Mouse (Mus musculus): ENCODE measurements around the gene Hspa4. TPM values are rescaled to one million over a fixed set of nuclear protein-coding genes. Genes with fewer than 3 reads are reported as not detected.
A peak's percentile ranks its signal among the peaks of the same experiment; 100 is the strongest.
"Not testable (repeated sequence)": the region's sequence is repeated elsewhere in the genome, so short reads cannot be mapped to it uniquely, and the experiment has no call there.

Hspa4 gene
- total RNA-seq (2021): 100 to 1,000 TPM in 1 of 2 experiments, 10 to 100 TPM in 1; 80.2 to 106 TPM
- long read RNA-seq, experiment 1, full-length matches to known transcripts: 71 of 80 reads
- long read RNA-seq, experiment 1, partial matches to known transcripts: 2 of 80 reads
- long read RNA-seq, experiment 1, other reads (novel, unspliced or antisense): 7 of 80 reads
- long read RNA-seq, experiment 2, full-length matches to known transcripts: 59 of 72 reads
- long read RNA-seq, experiment 2, partial matches to known transcripts: 3 of 72 reads
- long read RNA-seq, experiment 2, other reads (novel, unspliced or antisense): 10 of 72 reads

DNA sequence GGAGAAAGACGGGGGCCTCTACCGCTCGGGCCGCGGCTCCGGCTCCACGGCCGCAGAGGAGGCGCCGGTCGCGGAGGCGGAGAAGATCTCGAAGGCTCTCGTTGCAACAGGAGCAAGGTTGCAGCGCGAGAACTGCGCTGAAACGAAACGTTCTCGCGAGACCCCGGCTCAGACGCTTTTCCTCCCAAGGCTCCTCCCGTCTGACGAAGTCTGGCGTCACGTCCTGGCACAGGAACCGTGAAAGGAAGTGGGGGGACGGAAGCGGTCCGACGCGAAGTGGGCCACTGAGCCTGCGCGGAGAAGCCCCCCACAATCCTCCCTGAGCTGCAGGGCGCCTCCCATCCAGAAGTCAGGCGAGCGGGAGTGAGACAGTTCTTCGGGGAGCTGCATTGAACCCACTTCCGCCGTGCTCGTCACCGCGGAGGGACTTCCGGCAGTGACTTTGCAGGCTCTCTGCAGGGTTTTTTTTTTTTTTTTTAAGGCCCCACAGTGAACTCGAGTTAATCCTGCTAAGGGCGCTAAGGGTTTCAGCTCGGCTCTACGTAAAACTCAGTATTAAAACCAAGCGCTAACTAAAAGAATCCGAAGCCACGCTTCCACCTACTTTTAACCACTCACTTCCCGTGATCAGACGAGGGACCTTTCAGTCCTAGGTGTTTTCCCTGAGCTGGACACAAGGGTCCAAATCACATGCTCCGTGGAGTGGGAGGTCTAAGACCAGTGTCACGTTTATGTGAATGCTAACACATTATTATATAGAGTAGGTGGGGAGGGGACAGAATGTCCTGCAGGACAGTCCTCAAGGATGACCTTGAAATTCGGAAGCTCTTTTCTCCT is at the start of gene Hspa4:
Gene Hspa4 (minus strand): TSS at position 128 of the 837 bp plus-strand sequence.
- no peak for TF ChIP-seq CTCF (IDR thresholded peaks at IDR 0.05)
- DNase-seq: peak; percentile 99
- intact Hi-C loops (cut with DNase I): loop anchor here (2.0 kb wide), 1 partner anchor 130 kb away; the partner anchor contains the start of genes Gdf9 and Uqcrq
- H3K27ac ChIP-seq: peak within 1 kb of the TSS; percentile 99
- H3K4me3 ChIP-seq: peak within 1 kb of the TSS; percentile 94

DNA sequence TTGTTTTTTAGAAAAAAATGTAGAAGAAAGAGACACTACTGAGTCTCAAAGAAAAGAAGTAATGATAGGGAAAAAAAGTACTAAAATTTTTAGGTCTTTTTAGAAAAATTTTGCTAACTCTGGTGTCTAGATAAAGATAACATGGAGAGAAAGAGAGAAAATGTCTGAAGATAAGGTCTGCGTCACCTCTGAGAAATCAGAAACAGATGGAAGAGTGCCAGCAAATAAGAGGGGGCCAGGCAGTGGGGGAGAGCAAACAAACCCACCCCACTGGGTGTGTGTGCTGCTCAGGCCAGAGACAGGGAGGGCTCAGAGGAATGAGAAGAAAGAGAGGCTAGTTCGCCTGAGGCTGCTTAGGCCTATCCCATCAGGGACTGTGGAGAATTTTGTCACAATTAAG is 45.5 kb upstream of the Hspa4 start:
- Histone ChIP-seq H3K27ac (no peak overlapping the region), H3K4me3 (no peak overlapping the region)
- no peak for TF ChIP-seq CTCF (IDR thresholded peaks at IDR 0.05)
- intact Hi-C loops (cut with DNase I): loop anchor here (5.0 kb wide), 1 partner anchor 33 kb away; no protein-coding TSS in a partner anchor
- no peak for DNase-seq

DNA sequence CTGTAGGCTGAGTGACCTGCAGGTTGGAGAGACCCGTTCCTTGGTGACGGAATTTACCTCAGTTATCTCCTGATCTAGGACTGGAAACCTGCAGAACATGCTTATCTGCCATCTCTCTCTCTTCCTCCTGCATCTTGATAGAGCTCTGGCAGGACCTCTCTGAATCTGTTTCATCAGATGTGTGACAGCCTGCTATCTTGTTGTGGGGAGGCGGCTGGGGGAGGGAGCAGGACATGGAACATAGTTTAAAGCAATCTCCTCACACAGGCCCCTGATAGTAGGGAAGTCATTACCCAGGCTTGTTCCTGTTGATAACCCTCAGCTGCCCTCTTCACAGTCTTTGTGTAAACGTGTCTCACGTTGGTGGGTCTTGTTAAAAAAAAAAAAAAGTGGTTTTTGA is 45.1 kb upstream of the Hspa4 start:
- intact Hi-C loops (cut with DNase I): loop anchor here (5.0 kb wide), 1 partner anchor 33 kb away; no protein-coding TSS in a partner anchor
- no peak for DNase-seq
- Histone ChIP-seq H3K27ac (no peak overlapping the region), H3K4me3 (no peak overlapping the region)
- no peak for TF ChIP-seq CTCF (IDR thresholded peaks at IDR 0.05)

DNA sequence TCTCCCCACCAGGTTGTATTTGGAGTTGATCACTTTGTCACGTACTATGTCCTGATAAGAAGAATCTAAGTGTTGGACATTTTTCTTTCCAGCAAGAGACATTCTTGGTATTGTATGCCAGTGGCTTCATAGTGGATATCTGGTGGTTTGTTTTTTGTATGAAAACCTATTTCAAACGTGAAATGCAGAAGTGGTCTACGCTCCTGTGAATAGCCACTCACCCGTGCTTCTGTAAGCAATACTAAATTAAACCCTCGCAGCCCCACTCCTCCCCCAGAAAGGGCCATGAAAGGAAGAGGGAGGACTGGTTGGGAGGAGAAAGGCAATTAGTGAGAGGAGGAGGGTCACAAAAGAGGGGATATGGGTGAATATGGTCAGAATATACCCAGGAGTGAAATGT is 42.5 kb upstream of the Hspa4 start:
- intact Hi-C loops (cut with DNase I): no loop called here
- DNase-seq: no peak
- Histone ChIP-seq H3K4me3 (no peak overlapping the region), H3K27ac (no peak overlapping the region)
- no peak for TF ChIP-seq CTCF (IDR thresholded peaks at IDR 0.05)

DNA sequence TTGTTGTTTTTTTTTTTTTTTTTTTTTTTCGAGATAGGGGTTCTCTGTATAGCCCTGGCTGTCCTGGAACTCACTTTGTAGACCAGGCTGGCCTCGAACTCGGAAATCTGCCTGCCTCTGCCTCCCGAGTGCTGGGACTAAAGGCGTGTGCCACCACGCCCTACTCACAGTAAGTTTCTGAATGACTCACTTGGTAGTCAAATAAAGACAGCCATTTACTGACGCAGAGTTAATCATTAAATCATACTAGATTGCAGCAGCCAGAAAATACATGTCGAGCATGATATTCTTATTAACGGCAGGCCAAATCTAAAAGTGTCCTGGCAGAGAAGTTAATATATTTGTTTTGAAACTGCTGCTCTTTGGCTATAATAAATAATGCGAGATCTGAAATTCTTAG is 40.8 kb upstream of the Hspa4 start:
- H3K27ac ChIP-seq; intact Hi-C loops (cut with DNase I); H3K4me3 ChIP-seq; DNase-seq: not testable (repeated sequence)

DNA sequence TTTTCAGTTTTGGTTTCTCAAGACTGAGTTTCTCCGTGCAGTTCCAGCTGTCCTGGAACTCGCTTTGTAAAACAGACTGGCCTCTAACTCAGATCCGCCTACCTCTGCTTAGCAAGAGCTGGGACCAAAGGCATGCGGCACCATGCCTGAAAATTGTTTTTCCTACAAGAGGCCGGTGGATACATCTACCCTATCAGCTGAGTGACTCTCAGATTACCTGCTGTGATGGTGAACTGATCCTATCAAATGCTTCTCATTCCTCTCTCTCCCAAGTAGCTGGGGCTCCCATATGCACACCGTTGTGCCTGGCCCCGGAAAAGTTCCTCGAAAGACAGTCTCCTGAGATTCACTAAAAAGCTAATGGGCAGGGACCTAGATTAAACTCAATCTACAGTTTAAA is 37.4 kb upstream of the Hspa4 start:
- no peak for TF ChIP-seq CTCF (IDR thresholded peaks at IDR 0.05)
- Histone ChIP-seq H3K27ac (no peak overlapping the region), H3K4me3 (no peak overlapping the region)
- no peak for DNase-seq
- intact Hi-C loops (cut with DNase I): no loop called here

DNA sequence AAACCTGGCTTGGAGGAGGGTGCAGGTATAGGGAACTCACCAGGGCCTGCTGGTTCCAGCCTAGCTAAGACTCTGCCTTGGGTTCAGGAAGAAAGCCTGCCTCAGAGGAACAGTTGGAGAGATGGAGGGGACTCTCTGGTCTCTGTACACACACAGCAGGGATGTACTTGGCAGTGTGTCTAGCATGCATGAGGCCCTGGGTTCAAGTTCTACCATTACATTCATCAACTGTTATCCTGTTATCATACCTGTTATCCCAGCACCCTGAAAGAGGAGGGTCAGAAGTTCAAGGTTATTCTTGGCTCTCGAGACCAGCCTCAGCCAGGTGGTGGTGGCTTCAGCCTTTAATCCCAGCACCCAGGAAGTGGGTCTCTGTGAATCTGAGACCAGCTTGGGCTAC is 36.7 kb upstream of the Hspa4 start:
- intact Hi-C loops (cut with DNase I): no loop called here
- TF ChIP-seq CTCF (IDR thresholded peaks at IDR 0.05): no peak
- H3K27ac ChIP-seq: no peak overlapping the region
- no peak for DNase-seq
- H3K4me3 ChIP-seq: no peak overlapping the region

DNA sequence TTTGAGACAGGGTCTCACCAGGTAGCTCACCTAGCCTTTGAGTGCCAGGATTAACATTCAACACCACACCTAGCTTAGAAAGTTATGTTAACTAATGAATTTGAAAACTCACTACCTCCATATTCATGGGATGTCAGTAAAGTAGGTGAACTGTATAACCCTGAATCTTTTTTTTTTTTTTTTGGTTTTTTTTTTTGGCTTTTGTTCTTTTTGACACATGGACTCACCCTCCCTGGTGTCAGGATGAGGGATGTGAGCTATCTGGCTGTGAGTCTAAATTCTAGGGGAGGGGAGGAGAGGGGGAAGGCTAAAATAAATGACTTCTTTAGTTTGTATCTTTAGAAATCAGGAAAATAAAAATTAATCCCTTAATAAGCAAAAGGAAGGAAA is 35.9 kb upstream of the Hspa4 start:
- H3K4me3 ChIP-seq: no peak overlapping the region
- no peak for TF ChIP-seq CTCF (IDR thresholded peaks at IDR 0.05)
- DNase-seq: no peak
- no peak overlapping the region for H3K27ac ChIP-seq
- intact Hi-C loops (cut with DNase I): no loop called here

DNA sequence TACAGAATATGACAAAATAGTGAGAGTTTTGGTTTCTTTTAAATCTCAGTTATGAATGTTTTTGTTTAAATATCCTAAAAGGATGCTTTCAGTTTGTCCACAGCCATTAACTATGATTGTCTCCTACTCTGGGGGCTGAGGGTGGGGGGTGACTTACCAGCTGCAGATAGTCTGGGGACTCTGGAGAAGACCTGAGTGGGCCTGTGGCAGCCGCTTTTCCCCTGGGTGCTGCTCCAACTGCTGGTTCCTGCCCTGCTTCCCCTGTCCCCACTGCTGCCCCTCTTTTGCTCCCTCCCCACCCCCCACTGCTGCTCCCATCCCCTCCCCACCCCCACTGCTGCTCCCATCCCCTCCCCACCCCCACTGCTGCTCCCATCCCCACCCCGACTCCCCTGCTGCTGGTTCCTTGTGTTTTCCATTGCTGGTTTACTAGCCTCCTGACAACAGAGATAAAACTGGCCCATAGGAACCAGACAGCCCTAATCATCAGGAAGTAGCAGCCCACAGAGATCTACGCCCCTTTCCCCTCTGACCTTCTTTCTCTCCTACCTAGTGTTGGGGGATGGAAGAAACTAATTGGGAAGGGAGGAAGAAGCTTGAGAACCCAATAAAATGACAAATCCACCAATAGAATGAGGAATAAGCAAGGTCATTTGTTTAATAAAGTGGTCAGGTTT is 35.4 kb upstream of the Hspa4 start:
- no peak for TF ChIP-seq CTCF (IDR thresholded peaks at IDR 0.05)
- intact Hi-C loops (cut with DNase I): no loop called here
- no peak overlapping the region for H3K27ac ChIP-seq
- no peak overlapping the region for H3K4me3 ChIP-seq
- DNase-seq: no peak

DNA sequence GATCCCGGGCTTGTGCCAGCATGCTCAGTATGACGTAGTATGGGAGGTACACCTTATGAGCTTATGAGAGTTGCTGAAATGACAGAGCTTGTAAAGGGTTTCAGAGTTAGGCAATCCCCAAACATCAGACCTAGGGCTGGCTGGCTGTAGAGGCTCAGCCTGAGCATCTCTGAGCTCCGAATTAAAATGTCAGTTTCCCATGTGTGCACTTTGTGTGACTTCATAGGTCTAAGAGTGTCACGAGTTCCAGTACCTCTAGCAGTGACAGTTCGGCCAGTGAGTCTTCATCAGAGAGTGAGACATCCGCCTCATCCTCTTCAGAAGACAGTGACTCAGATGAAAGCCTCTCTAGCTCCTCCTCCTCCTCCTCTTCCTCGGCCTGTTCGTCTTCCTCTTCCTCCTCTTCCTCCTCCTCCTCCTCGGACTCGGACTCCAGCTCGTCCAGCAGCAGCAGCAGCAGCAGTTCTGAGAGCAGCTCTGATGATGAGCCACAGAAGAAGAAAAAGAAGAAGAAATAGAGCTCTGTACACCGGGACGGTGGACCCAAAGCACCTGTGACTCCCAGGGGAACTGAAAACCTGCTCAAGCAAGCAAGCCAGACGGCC is 31.9 kb upstream of the Hspa4 start:
- no peak overlapping the region for H3K27ac ChIP-seq
- intact Hi-C loops (cut with DNase I): no loop called here
- H3K4me3 ChIP-seq: no peak overlapping the region
- DNase-seq: no peak
- TF ChIP-seq CTCF (IDR thresholded peaks at IDR 0.05): no peak

DNA sequence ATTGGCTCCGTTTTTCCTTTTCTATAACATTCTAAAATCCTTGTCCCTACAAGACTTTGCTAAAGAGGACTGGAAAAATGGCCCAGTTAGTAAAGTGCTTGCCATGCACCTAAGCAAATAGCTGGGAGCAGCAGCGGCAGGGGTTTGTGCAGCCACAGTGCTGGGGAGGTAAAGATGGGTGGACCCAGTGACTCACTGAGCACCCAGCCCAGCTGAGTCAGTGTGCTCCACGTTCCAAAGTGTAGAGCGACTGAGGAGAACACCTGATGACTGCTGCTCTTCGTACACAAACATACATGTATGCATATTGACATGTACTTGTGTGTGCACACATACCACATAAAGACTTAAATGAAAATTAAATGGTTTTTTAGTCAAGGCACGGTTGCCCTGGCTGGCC is 30.9 kb upstream of the Hspa4 start:
- Histone ChIP-seq H3K4me3 (no peak overlapping the region), H3K27ac (no peak overlapping the region)
- no peak for DNase-seq
- TF ChIP-seq CTCF (IDR thresholded peaks at IDR 0.05): no peak
- intact Hi-C loops (cut with DNase I): no loop called here

DNA sequence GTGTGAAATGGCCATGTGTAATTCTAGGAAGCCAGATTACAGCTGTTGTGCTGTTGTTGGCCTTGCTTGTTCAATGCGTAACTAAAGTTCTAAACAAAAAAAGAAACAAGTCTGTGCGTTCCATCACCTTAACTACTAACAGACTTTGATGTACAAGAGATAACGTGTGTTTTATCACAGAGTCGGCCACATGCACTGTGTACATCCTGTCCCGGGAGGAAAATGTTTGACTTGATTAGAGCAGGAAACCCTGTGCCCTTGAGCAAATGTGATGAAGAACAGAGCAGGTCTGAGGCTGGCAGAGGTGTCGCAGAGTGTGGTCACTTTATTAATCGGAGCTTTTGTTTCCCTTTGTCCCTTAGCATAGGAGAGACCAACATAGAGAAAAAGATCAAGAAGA is 30.1 kb upstream of the Hspa4 start:
- Histone ChIP-seq H3K4me3 (no peak overlapping the region), H3K27ac (no peak overlapping the region)
- intact Hi-C loops (cut with DNase I): no loop called here
- TF ChIP-seq CTCF (IDR thresholded peaks at IDR 0.05): no peak
- DNase-seq: no peak

All from gastrocnemius, adult 2 months (tissue).